Mouse (Mus musculus) spleen, embryonic (tissue): ENCODE results near the gene Dpf2.

Experiments
- CTCF ChIA-PET: fragments of 350-600 bp; sonication (Branson Sonifier 250); formaldehyde crosslinking; loops from one replicate; lab custom pipeline; 2022; lab: Charles Lee

Dpf2 gene

GRCm38 (mm10) chr19:5871273-5871672 lies 41.5 kb downstream of the Dpf2 start:
- CTCF ChIA-PET, result interaction anchor here (0.6 kb wide), 1 partner anchor 13 kb away, joined by 9 read pairs; no protein-coding TSS in a partner anchor

- CTCF ChIA-PET, result no interaction called here
Observed at GRCm38 (mm10) chr19:5868096-5868495, 44.7 kb downstream of the Dpf2 start.

- CTCF ChIA-PET, result interaction anchor here (0.8 kb wide), 1 partner anchor 78 kb away, joined by 3 read pairs; no protein-coding TSS in a partner anchor
Observed at GRCm38 (mm10) chr19:5864710-5865398, 48.0 kb downstream of the Dpf2 start.

- CTCF ChIA-PET, result no interaction called here
Observed at GRCm38 (mm10) chr19:5863776-5864175, 49.0 kb downstream of the Dpf2 start.

- CTCF ChIA-PET, result no interaction called here
Observed at GRCm38 (mm10) chr19:5862335-5863085, 50.3 kb downstream of the Dpf2 start.

GRCm38 (mm10) chr19:5856604-5857003 lies 56.2 kb downstream of the Dpf2 start:
- CTCF ChIA-PET, result no interaction called here

- CTCF ChIA-PET, result no interaction called here
Observed at GRCm38 (mm10) chr19:5852035-5852722, 60.6 kb downstream of the Dpf2 start.

GRCm38 (mm10) chr19:5851481-5851971 lies 61.3 kb downstream of the Dpf2 start:
- CTCF ChIA-PET, result interaction anchor here (1.0 to 1.2 kb wide), 3 partner anchors 29 to 64 kb away, joined by 3 to 7 read pairs (median 3); no protein-coding TSS in a partner anchor

GRCm38 (mm10) chr19:5850860-5851259 lies 62.0 kb downstream of the Dpf2 start:
- CTCF ChIA-PET, result interaction anchor here (1.0 to 2.4 kb wide), 6 partner anchors 9 to 63 kb away, joined by 3 to 13 read pairs (median 4); no protein-coding TSS in a partner anchor

- CTCF ChIA-PET, result interaction anchor here (0.9 to 2.4 kb wide), 4 partner anchors 8 to 63 kb away, joined by 3 to 13 read pairs (median 4); no protein-coding TSS in a partner anchor
Observed at GRCm38 (mm10) chr19:5849843-5850527, 62.8 kb downstream of the Dpf2 start.

GRCm38 (mm10) chr19:5848826-5849672 lies 63.8 kb downstream of the Dpf2 start:
- CTCF ChIA-PET, result interaction anchor here (0.6 to 2.4 kb wide), 8 partner anchors 34 to 62 kb away, joined by 3 to 13 read pairs (median 4); no protein-coding TSS in a partner anchor

- CTCF ChIA-PET, result interaction anchor here (0.6 to 2.2 kb wide), 6 partner anchors 35 to 61 kb away, joined by 3 to 11 read pairs (median 4); no protein-coding TSS in a partner anchor
Observed at GRCm38 (mm10) chr19:5848032-5848825, 64.6 kb downstream of the Dpf2 start.

- CTCF ChIA-PET, result interaction anchor here (1.3 to 2.2 kb wide), 2 partner anchors 54 to 60 kb away, joined by 4 to 11 read pairs; no protein-coding TSS in a partner anchor
Observed at GRCm38 (mm10) chr19:5847306-5847796, 65.5 kb downstream of the Dpf2 start.

GRCm38 (mm10) chr19:5846557-5847305 lies 66.1 kb downstream of the Dpf2 start:
- CTCF ChIA-PET, result interaction anchor here (0.9 to 2.2 kb wide), 2 partner anchors 53 to 60 kb away, joined by 3 to 11 read pairs; no protein-coding TSS in a partner anchor
